Mouse (Mus musculus) neutrophil, adult 5-6 weeks (primary cell): Measurements from ENCODE around the gene Foxo6. TPM values are rescaled to one million over a fixed set of nuclear protein-coding genes. Genes with fewer than 3 reads are reported as not detected.

Experiments
- ATAC-seq: fragments of 151-379, 151-347 bp; 2 replicates; pipeline ENCODE4 v1.8.0; 2017; ENCODE audit warnings: mild to moderate bottlenecking, moderate TSS enrichment; ENCODE audit not compliant: insufficient number of reproducible peaks, poor library complexity, low FRiP score, severe bottlenecking; ENCODE audit errors: extremely low read depth
- total RNA-seq: library from RNA; stranded (forward); fragments of 200-1000 nt; gene quantifications from 2 replicates; pipeline ENCODE4 v1.2.3, GENCODE M21; 2017

The Foxo6 gene
- total RNA-seq, 1 experiment from 2014 or later, result not detected

DNA sequence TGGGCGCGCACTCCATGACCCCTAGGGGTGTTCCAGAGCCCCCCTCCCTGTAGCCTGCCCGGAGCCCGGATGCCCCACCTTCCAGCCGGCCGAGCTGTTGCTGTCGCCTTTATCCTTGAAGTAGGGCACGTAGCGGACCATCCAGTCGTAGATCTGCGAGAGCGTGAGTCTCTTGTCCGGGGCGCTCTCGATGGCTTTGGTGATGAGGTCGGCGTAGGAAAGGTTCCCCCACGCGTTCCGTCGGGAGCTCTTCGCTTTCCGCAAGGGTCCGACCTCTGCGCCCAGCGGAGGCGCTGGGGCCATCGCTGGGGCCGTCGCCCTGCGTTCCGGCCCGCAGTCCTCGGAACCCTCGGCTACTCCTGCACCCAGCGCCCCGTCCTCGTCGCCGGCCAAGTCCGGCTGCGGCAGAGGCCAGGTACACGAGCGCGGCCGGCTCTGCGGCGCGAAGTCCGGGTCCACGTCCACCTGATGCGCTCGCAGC, 348 bp downstream of the Foxo6 start:
- no peak for ATAC-seq

- no peak for ATAC-seq
These were observed 1.4 kb downstream of the Foxo6 start for GRCm38 (mm10) chr4:120285730-120286129.

GRCm38 (mm10) chr4:120285223-120285622, 1.9 kb downstream of the Foxo6 start:
- no peak for ATAC-seq

- no peak for ATAC-seq
These were observed 3.0 kb downstream of the Foxo6 start for GRCm38 (mm10) chr4:120284187-120284586.

GRCm38 (mm10) chr4:120283141-120283540, 4.0 kb downstream of the Foxo6 start:
- no peak for ATAC-seq

GRCm38 (mm10) chr4:120282568-120283091, 4.5 kb downstream of the Foxo6 start:
- ATAC-seq, result no peak

DNA sequence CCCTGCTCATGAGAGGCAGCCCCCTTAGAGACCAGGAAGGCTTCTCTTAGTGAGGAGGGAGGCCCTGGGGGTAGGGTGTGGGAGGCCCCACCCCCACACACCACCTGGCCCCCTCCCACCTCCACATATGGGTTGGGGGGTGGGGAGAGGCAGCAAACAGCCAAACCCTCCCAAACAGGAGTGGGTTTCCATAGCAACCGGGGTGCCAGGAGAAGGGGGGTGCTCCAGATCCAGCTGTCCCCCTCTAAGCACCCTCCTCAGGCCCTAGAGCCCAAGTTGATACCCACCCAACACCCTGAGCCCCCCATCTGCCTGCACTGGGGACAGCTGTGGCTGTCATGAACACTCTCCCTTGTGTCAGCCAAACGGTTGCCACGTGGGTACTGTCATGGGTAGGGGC, 6.1 kb downstream of the Foxo6 start:
- ATAC-seq, result no peak

DNA sequence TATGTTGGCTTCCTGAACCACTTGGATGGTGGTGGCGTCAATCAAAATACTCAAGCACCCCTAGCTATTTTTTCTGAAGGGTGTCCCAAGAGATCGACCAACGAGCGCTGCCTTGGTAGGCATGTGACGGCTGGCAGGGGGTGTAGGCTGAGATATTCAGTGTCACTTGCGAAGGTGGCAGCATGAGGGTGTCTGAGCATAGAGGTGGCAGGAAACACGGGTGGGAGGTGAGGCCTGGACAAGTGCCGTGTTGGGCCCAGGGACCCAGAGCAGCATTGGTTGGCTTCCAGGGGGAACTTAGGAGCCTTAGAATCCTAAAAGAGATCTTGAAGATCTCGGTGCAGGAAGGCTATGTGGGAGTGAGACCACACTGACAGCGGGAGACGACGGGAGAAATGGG, 6.7 kb downstream of the Foxo6 start:
- ATAC-seq, result no peak

DNA sequence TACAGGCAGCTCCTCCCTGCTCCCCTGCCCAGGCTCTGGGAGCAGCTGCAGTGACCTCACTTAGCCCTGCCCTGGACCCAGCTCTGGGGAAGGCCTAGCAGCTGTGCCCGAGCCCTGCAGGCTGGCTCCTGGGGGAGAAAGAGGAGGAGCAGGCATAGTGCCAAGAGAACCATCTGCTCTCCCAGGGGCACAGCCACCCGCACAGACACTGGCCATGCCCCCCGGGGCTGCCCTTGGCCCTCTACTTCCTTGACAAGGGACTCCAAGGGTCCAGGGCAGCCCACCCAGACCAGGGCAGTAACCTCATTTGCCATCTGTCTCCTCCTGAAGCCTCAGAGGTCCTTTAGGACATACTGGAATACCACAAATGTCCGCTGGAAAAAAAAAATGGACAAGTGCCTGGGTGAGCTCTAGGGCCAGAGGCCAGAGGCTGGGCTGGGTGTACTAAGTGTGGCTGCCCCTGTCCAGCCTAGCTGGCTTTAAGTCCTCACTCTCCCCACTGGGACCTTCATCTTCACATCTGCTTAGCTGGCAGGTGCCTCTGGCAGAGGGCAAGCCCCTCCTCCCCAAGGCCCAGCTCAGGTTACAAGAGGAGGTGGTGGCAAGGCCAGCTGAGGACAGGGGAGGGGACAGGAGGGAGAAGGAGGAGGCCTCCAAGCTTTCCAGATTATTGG, 9.8 kb downstream of the Foxo6 start:
- no peak for ATAC-seq

DNA sequence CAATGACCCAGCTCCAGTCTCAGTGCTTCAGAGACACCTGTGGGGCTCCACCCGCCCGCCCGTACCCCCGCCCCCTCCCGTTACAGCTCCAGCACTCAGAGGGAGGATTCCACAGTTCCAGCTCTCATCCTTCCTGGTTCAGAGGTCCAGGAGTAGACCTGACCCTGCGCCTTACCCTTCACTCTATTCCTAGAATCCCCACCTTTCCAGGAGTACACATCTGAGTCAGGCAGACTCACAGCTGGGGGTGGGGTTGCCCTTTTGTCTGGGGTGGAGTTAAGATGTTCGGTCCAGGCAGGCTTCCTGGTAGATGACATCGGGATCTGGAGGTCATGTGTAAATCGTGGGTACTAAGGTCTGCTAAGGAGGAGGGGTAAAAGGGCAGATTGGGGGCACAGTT, 11.7 kb downstream of the Foxo6 start:
- ATAC-seq, result no peak

GRCm38 (mm10) chr4:120273594-120273993, 13.6 kb downstream of the Foxo6 start:
- ATAC-seq, result no peak

GRCm38 (mm10) chr4:120271886-120272580, 15.1 kb downstream of the Foxo6 start:
- ATAC-seq, result no peak

DNA sequence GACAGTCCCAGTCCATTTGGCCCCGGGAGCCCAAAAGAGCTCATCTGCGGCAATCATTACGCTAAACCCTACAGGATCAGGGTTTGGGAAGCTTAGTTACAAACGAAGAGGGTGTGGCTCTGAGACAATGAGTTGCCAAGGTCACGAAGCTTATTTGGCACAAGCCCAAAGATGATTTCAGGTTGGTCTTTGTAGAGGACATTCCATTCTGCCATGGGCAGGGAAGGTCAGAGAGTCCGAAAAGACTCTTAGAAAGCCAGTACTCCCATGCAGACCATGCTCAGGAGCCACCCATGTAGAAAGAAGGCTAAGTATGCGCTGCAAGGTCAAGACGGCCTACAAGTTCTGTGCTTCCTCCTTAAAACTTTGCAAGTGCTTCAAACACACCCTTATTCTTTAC, 15.9 kb downstream of the Foxo6 start:
- no peak for ATAC-seq

DNA sequence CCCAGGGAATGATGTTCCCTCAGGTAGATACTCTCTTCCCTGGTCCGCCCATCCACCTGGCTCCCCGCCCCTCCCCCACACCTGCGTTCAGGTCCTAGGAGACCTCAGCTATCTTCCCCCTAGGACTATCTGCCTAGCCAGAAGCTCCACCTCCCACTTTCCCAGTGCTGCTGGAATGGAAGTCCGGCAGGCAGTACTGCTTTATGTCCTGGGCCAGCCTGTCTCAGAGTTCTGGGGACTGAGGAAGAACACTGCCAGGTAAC, 16.3 kb downstream of the Foxo6 start:
- ATAC-seq, result no peak

GRCm38 (mm10) chr4:120270148-120270936, 16.8 kb downstream of the Foxo6 start:
- ATAC-seq, result no peak

- ATAC-seq, result no peak
These were observed 17.7 kb downstream of the Foxo6 start for GRCm38 (mm10) chr4:120269426-120269825.

GRCm38 (mm10) chr4:120268214-120269061, 18.7 kb downstream of the Foxo6 start:
- ATAC-seq, result no peak

DNA sequence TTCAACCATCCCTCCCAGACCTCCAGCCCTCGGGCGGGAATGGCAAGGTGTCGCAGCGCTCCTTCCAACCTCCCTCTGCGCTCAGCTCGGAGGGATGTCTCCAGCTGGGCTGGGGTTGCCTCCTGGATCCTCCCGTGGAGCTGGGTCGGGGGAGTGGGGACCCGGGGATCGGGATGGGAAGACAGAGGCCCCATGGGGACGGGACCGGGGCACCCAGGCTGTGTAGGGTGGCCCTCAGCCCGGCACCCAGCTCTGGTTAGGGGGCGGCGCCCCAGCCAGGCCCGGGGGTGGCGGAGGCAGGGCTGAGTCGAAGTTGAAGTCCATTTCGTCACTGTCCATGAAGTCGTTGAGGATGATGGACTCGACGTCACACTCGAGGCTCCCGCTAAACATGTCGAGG, 19.5 kb downstream of the Foxo6 start:
- no peak for ATAC-seq

- ATAC-seq, result no peak
These were observed 20.0 kb downstream of the Foxo6 start for GRCm38 (mm10) chr4:120267136-120267535.
